Mouse (Mus musculus): ENCODE data around the gene Myo1b. TPM values are rescaled to one million over a fixed set of nuclear protein-coding genes. Genes with fewer than 3 reads are reported as not detected.

The Myo1b gene
- polyA plus RNA-seq, 1 experiment from 2014 or later, result 40.8 TPM

Other genes starting within 250 kb of the Myo1b start
- 0.93 and 1.5 TPM in 2 replicates for gene Stat4, start 71.1 kb upstream of the Myo1b start, polyA plus RNA-seq (2015; fragmentation: Nextera tagmentation; extraction: Ambion mirVana)
- 30.3 and 33.4 TPM in 2 replicates for gene Stat1, start 203.4 kb upstream of the Myo1b start, polyA plus RNA-seq (2015; fragmentation: Nextera tagmentation; extraction: Ambion mirVana)

All from intestine, embryonic 16.5 days (tissue).